Mouse (Mus musculus): ENCODE measurements around the gene Gm10715. TPM values are rescaled to one million over a fixed set of nuclear protein-coding genes. Genes with fewer than 3 reads are reported as not detected.
"Not testable (repeated sequence)": the region's sequence is repeated elsewhere in the genome, so short reads cannot be mapped to it uniquely, and the experiment has no call there.

Gm10715 gene
- polyA plus RNA-seq, 1 experiment, result not detected

GRCm38 (mm10) chr9:3024912-3025467 is 11.7 kb upstream of the Gm10715 start, which contains the start of gene Gm10717:
Gene Gm10717, plus strand, starts transcription at chr9:3025417.
- DNase-seq (ENCODE audit: low read depth), result not testable (repeated sequence)

GRCm38 (mm10) chr9:3025653-3026052 is 11.0 kb upstream of the Gm10715 start:
- DNase-seq (ENCODE audit: low read depth), result not testable (repeated sequence)

GRCm38 (mm10) chr9:3026136-3026535 is 10.5 kb upstream of the Gm10715 start:
- DNase-seq (ENCODE audit: low read depth), result not testable (repeated sequence)

GRCm38 (mm10) chr9:3026741-3027140 is 9.9 kb upstream of the Gm10715 start:
- not testable (repeated sequence) for DNase-seq (ENCODE audit: low read depth)

GRCm38 (mm10) chr9:3027200-3027599 is 9.5 kb upstream of the Gm10715 start:
- DNase-seq (ENCODE audit: low read depth), result peak; percentile 0

GRCm38 (mm10) chr9:3029276-3030000 is 7.2 kb upstream of the Gm10715 start:
- not testable (repeated sequence) for DNase-seq (ENCODE audit: low read depth)

GRCm38 (mm10) chr9:3030677-3031318 is 5.9 kb upstream of the Gm10715 start:
- DNase-seq (ENCODE audit: low read depth), result peak; percentile 100

GRCm38 (mm10) chr9:3034299-3034698 is 2.4 kb upstream of the Gm10715 start, which contains the start of gene Gm17535:
Gene Gm17535, plus strand, starts transcription at chr9:3034599.
- not testable (repeated sequence) for DNase-seq (ENCODE audit: low read depth)

- peak; percentile 6 for DNase-seq (ENCODE audit: low read depth)
Measured at GRCm38 (mm10) chr9:3038161-3038560, 1.5 kb downstream of the Gm10715 start.

Other genes starting within 250 kb of the Gm10715 start
- gene Gm10722, start 36.0 kb upstream of the Gm10715 start, polyA plus RNA-seq (2012; rRNA removed), result not detected in 2 replicates
- not detected in 2 replicates for gene Gm11168, start 33.5 kb upstream of the Gm10715 start, polyA plus RNA-seq (2012; rRNA removed)
- not detected in 2 replicates for gene Gm10721, start 23.7 kb upstream of the Gm10715 start, polyA plus RNA-seq (2012; rRNA removed)
- not detected in 2 replicates for gene Gm10720, start 21.2 kb upstream of the Gm10715 start, polyA plus RNA-seq (2012; rRNA removed)
- gene Gm10719, start 19.5 kb upstream of the Gm10715 start, polyA plus RNA-seq (2012; rRNA removed), result not detected in 2 replicates
- gene Gm10718, start 13.3 kb upstream of the Gm10715 start, polyA plus RNA-seq (2012; rRNA removed), result not detected in 2 replicates
- not detected in 2 replicates for gene Gm10717, start 11.5 kb upstream of the Gm10715 start, polyA plus RNA-seq (2012; rRNA removed)
- gene Gm17535, start 2.3 kb upstream of the Gm10715 start, polyA plus RNA-seq (2012; rRNA removed), result not detected in 2 replicates

Data from gonadal fat pad, adult 2 months (tissue).